Mouse (Mus musculus) liver, embryonic 13.5 days (tissue): ENCODE results near the gene Sqstm1. TPM values are rescaled to one million over a fixed set of nuclear protein-coding genes. Genes with fewer than 3 reads are reported as not detected.

Experiments used
- ATAC-seq: fragments of 200-750 bp; cut with Nextera tagmentation; 2 replicates; pipeline ENCODE4 v1.8.0; 2017; ENCODE audit warnings: low read depth, mild to moderate bottlenecking, moderate number of reproducible peaks, moderate library complexity
- DNase-seq: peaks from one replicate; pipeline ENCODE4 v3.0.0; 2022
- H3K27ac ChIP-seq: fragments of 300-500 bp; sonication (generic); 2 replicates; pipeline ENCODE4 v1.5.1; 2015; ENCODE audit warnings: moderate library complexity, mild to moderate bottlenecking, inconsistent platforms
- H3K27me3 ChIP-seq: fragments of 300-500 bp; sonication (generic); 2 replicates; pipeline ENCODE4 v1.6.1; 2015; ENCODE audit warnings: mild to moderate bottlenecking, inconsistent platforms
- H3K36me3 ChIP-seq: fragments of 300-500 bp; sonication (generic); 2 replicates; pipeline ENCODE4 v1.6.1; 2015; ENCODE audit warnings: mild to moderate bottlenecking, inconsistent platforms
- H3K4me1 ChIP-seq: fragments of 300-500 bp; sonication (generic); replicated peaks from 2 replicates; pipeline ENCODE4 v1.6.1; 2015; ENCODE audit warnings: inconsistent platforms
- H3K4me2 ChIP-seq: fragments of 300-500 bp; sonication (generic); 2 replicates; pipeline ENCODE4 v1.6.1; 2015; ENCODE audit warnings: inconsistent platforms, mild to moderate bottlenecking, moderate library complexity
- H3K4me3 ChIP-seq: fragments of 300-500 bp; sonication (generic); replicated peaks from 2 replicates; pipeline ENCODE4 v1.5.1; 2015; ENCODE audit warnings: mild to moderate bottlenecking, inconsistent platforms
- H3K9ac ChIP-seq: fragments of 300-500 bp; sonication (generic); 2 replicates; pipeline ENCODE4 v1.6.1; 2015; ENCODE audit warnings: mild to moderate bottlenecking, inconsistent platforms
- H3K9me3 ChIP-seq: fragments of 300-500 bp; sonication (generic); replicated peaks from 2 replicates; pipeline ENCODE4 v1.6.1; 2016; ENCODE audit warnings: inconsistent platforms
- WGBS: fragments of 180-500 bp; shearing (Covaris S2); methylation state at CpG from one replicate; pipeline ENCODE4 v1.1.7; 2015; ENCODE audit not compliant: insufficient replicate concordance; 5-methylcytosine and 5-hydroxymethylcytosine counted together
- polyA plus RNA-seq: library from polyadenylated mRNA; unstranded; fragments of >200 nt; fragmentation: Nextera tagmentation; extraction: Ambion mirVana; gene quantifications from 2 replicates; pipeline ENCODE4 v1.2.1, GENCODE M21; 2015

The Sqstm1 gene
- polyA plus RNA-seq, 1 experiment from 2014 or later = 132 TPM

DNA sequence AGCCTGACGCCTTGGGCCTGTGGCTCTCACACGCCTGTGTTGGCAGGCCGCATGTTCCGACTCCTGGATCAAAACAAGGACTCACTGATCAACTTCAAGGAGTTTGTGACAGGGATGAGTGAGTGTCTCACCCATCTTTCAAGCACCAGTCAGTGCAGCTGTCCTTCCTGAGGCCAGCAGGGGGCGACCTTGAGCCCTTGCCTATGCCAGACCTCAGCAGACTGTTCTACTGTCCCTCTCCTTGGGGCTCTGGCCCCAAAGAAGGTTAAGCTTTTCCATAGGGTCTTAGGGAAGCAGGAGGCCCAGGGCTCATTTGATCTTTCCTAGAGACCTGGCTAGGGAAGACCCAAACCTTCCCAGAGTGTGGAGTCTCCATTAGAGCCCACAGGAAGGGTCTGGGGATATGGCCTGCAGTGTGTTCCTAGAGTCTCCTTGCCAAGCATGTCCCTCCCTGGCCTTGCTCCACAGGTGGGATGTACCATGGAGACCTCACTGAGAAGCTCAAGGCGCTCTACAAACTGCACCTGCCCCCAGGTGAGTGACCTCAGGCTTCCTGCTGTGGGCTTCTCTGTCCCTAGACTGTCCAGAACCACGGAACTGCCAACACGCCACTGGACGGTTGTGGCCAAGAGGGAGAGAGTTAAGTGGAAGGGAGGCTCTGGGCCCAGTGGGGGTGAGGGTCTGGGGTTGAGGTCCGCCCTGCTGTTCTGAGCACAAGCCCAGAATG, 48.9 kb downstream of the Sqstm1 start:
- peaks cover 36% of the 10 kb centered on the region for H3K4me1 ChIP-seq
- DNase-seq (peak; percentile 54), ATAC-seq (peak; percentile 57)
- H3K9me3 ChIP-seq = no peaks in the 10 kb centered on the region
- H3K36me3 ChIP-seq = peaks cover 66% of the 10 kb centered on the region
- WGBS = 47% methylated on average over 10 of the region's 10 CpGs
- no peak overlapping the region for H3K9ac ChIP-seq
- H3K27me3 ChIP-seq = no peaks in the 10 kb centered on the region
- no peak overlapping the region for H3K4me2 ChIP-seq
- 0 out of 2 replicates have a peak overlapping the region, but pooled peaks have one; percentile 23 for H3K27ac ChIP-seq
- H3K4me3 ChIP-seq = no peak overlapping the region

- Histone ChIP-seq H3K4me3 (no peak overlapping the region), H3K9ac (no peak overlapping the region), H3K4me2 (no peak overlapping the region), H3K9me3 (no peaks in the 10 kb centered on the region), H3K4me1 (peaks cover 36% of the 10 kb centered on the region), H3K27ac (no peak overlapping the region), H3K27me3 (no peaks in the 10 kb centered on the region), H3K36me3 (peaks cover 80% of the 10 kb centered on the region)
- DNase-seq = no peak
- no peak for ATAC-seq
- WGBS = 61% methylated on average over 4 of the region's 4 CpGs
Observed at GRCm38 (mm10) chr11:50159347-50159746, 51.3 kb downstream of the Sqstm1 start.

- Histone ChIP-seq H3K4me3 (no peak overlapping the region), H3K27me3 (no peaks in the 10 kb centered on the region), H3K9ac (no peak overlapping the region), H3K36me3 (peaks cover 78% of the 10 kb centered on the region), H3K4me2 (no peak overlapping the region), H3K4me1 (peaks cover 40% of the 10 kb centered on the region), H3K27ac (no peak overlapping the region), H3K9me3 (no peaks in the 10 kb centered on the region)
- 78% methylated on average over 7 of the region's 7 CpGs for WGBS
- ATAC-seq (no peak), DNase-seq (no peak)
Observed at GRCm38 (mm10) chr11:50158346-50158745, 52.3 kb downstream of the Sqstm1 start.

- DNase-seq (no peak), ATAC-seq (no peak)
- H3K27ac ChIP-seq = no peak overlapping the region
- no peaks in the 10 kb centered on the region for H3K27me3 ChIP-seq
- H3K4me2 ChIP-seq = no peak overlapping the region
- peaks cover 30% of the 10 kb centered on the region for H3K4me1 ChIP-seq
- no peak overlapping the region for H3K4me3 ChIP-seq
- H3K36me3 ChIP-seq = peaks cover 82% of the 10 kb centered on the region
- whole genome bisulfite sequencing = 79% methylated on average over 16 of the region's 16 CpGs
- no peak overlapping the region for H3K9ac ChIP-seq
- no peaks in the 10 kb centered on the region for H3K9me3 ChIP-seq
Observed at GRCm38 (mm10) chr11:50156725-50157258, 53.8 kb downstream of the Sqstm1 start.

DNA sequence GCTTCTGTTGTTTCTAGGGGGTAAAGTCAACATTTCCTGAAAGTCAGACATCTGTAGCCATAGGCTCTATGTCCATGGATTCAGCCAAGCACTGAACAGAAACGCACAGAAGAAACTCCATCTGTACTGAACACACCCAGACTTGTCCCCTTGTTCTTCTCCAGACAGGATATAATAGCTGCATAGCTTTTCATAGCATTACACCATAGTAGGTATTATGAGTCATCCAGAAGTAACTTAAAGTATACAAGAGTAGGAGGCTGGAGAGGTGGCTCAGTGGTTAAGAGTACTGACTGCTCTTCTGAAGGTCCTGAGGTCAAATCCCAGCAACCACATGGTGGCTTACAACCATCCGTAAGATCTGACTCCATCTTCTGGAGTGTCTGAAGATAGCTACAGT, 54.8 kb downstream of the Sqstm1 start:
- Histone ChIP-seq H3K4me1 (peaks cover 25% of the 10 kb centered on the region), H3K9ac (no peak overlapping the region), H3K27ac (no peak overlapping the region), H3K4me2 (no peak overlapping the region), H3K4me3 (no peak overlapping the region), H3K9me3 (no peaks in the 10 kb centered on the region), H3K36me3 (peaks cover 91% of the 10 kb centered on the region), H3K27me3 (no peaks in the 10 kb centered on the region)
- no peak for ATAC-seq
- 89% methylated on average over 2 of the region's 2 CpGs for WGBS
- DNase-seq = no peak

GRCm38 (mm10) chr11:50154777-50155520, 55.7 kb downstream of the Sqstm1 start:
- DNase-seq = no peak
- WGBS = 83% methylated on average over 12 of the region's 12 CpGs
- Histone ChIP-seq H3K27me3 (no peaks in the 10 kb centered on the region), H3K27ac (no peak overlapping the region), H3K9ac (no peak overlapping the region), H3K4me3 (no peak overlapping the region), H3K9me3 (no peaks in the 10 kb centered on the region), H3K36me3 (peaks cover 93% of the 10 kb centered on the region), H3K4me2 (no peak overlapping the region), H3K4me1 (peaks cover 25% of the 10 kb centered on the region)
- ATAC-seq = no peak

DNA sequence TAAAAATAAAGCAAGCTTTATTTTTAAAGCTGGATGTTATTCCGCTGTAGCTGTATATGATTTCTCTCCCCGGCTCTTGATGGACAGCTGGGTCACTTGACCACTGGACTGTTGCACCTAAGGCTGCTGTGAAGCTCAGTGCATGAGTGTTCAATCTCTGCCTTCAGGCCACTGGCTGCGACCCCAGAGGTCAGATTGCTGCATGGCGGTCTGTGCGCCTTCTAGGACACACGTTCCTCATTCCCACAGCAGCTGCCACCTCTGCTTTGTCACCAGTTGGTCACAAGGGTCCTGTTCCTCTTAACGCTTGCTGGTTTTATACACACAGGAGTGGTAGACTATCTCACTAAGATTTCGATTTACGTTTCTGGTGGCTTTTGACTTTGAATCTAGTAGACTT, 56.5 kb downstream of the Sqstm1 start:
- Histone ChIP-seq H3K4me1 (peaks cover 18% of the 10 kb centered on the region), H3K9me3 (no peaks in the 10 kb centered on the region), H3K4me2 (no peak overlapping the region), H3K27ac (no peak overlapping the region), H3K27me3 (no peaks in the 10 kb centered on the region), H3K9ac (no peak overlapping the region), H3K36me3 (peaks cover 93% of the 10 kb centered on the region), H3K4me3 (no peak overlapping the region)
- no peak for DNase-seq
- ATAC-seq = no peak
- WGBS = 74% methylated on average over 9 of the region's 9 CpGs

GRCm38 (mm10) chr11:50151374-50151773, 59.3 kb downstream of the Sqstm1 start:
- no peaks in the 10 kb centered on the region for H3K27me3 ChIP-seq
- H3K4me2 ChIP-seq = no peak overlapping the region
- peaks cover 82% of the 10 kb centered on the region for H3K36me3 ChIP-seq
- ATAC-seq (no peak), DNase-seq (no peak)
- H3K4me3 ChIP-seq = no peak overlapping the region
- WGBS = 83% methylated on average over 3 of the region's 3 CpGs
- H3K27ac ChIP-seq = no peak overlapping the region
- no peaks in the 10 kb centered on the region for H3K9me3 ChIP-seq
- peaks cover 11% of the 10 kb centered on the region for H3K4me1 ChIP-seq
- no peak overlapping the region for H3K9ac ChIP-seq

DNA sequence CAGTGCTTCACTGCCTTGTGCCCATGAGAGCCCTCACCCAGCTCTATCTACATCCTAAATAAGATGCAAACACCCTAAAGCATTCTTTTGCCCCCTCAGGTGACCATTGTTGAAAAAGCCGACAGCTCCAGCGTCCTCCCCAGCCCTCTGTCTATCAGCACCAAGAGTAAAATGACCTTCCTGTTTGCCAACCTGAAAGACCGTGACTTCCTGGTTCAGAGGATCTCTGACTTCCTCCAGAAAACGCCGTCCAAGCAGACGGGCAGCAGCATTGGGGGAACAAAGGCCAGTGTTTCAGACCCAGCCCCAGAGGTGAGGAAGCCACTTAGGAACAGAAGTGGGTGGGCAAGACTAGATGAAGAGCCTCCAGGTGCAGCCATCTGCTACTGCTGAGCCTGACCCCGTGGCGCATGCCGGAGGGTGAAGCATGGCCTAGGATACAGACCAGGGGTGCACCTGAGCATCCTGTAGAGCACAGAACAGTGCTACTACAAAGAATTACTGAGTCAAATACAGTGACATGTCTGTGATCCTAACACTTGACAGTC, 61.0 kb downstream of the Sqstm1 start:
- Histone ChIP-seq H3K36me3 (peaks cover 86% of the 10 kb centered on the region), H3K27ac (no peak overlapping the region), H3K4me3 (no peak overlapping the region), H3K9ac (no peak overlapping the region), H3K4me1 (peaks cover 11% of the 10 kb centered on the region), H3K9me3 (no peaks in the 10 kb centered on the region), H3K27me3 (no peaks in the 10 kb centered on the region), H3K4me2 (no peak overlapping the region)
- 75% methylated on average over 9 of the region's 9 CpGs for WGBS
- ATAC-seq (no peak), DNase-seq (no peak)
